Mouse (Mus musculus) left cerebral cortex, adult 18-20 months (tissue): ENCODE data around the gene Ddx56. TPM values are rescaled to one million over a fixed set of nuclear protein-coding genes. Genes with fewer than 3 reads are reported as not detected.
A peak's percentile ranks its signal among the peaks of the same experiment; 100 is the strongest.
"Not testable (repeated sequence)": the region's sequence is repeated elsewhere in the genome, so short reads cannot be mapped to it uniquely, and the experiment has no call there.

Source experiments
- DNase-seq, 2 experiments: peaks; one replicate each; pipeline ENCODE4 v3.0.0; 2021 to 2022; ENCODE audit warnings: low spot score in 2 of 2, mixed read lengths in 1 of 2
- total RNA-seq, 2 experiments: library from RNA; stranded (reverse); gene quantifications; 2 replicates each; pipeline ENCODE4 v1.2.3; 2021

The Ddx56 gene
- total RNA-seq, 2 experiments from 2014 or later = 45.6 to 48.6 TPM

- peak in 1 of 2 experiments; percentile 20 for DNase-seq
Measured at GRCm38 (mm10) chr11:6273607-6274006, 6.0 kb upstream of the Ddx56 start.

- no peak for DNase-seq
Measured at GRCm38 (mm10) chr11:6266621-6267020, 951 bp downstream of the Ddx56 start.

GRCm38 (mm10) chr11:6261434-6262082 lies 6.0 kb downstream of the Ddx56 start:
- peak; percentile 72 to 87 for DNase-seq

DNA sequence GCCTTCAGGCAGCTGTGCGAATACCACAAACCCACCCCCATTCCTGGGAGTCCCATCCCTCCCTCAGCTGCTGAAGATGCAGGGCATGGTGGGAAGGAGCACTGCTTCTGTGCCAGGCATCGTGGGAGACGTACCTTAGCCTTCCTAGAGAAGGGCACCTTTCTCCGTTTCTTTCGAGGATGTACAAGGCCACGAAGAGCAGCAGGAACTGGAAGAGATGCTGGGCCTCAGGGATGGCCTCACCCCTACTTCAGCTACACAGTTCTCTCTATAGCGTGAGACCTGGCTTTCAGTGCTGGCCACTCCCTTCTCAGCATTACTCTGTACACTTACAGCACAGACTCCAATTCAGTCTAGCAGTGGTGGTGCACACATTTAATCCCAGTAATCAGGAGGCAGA lies 8.2 kb downstream of the Ddx56 start:
- DNase-seq = no peak

GRCm38 (mm10) chr11:6256490-6257072 lies 11.0 kb downstream of the Ddx56 start:
- DNase-seq = no peak

DNA sequence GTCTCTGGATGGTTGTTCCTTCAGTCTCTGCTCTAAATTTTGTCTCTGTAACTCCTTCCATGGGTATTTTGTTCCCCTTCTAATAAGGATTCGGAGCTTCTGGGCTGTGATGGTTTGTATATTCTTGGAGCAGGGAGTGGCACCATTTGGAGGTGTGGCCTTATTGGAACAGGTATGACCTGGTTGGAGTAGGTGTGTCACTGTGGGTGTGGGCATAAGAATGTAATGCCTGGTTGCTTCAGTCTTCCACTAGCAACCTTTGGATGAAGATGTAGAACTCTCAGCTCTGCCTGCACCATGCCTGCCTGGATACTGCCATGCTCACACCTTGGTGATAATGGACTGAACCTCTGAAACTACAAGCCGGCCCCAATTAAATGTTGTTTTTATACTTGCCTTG lies 13.0 kb downstream of the Ddx56 start:
- not testable (repeated sequence) for DNase-seq

GRCm38 (mm10) chr11:6252824-6253223 lies 14.7 kb downstream of the Ddx56 start:
- no peak for DNase-seq

DNA sequence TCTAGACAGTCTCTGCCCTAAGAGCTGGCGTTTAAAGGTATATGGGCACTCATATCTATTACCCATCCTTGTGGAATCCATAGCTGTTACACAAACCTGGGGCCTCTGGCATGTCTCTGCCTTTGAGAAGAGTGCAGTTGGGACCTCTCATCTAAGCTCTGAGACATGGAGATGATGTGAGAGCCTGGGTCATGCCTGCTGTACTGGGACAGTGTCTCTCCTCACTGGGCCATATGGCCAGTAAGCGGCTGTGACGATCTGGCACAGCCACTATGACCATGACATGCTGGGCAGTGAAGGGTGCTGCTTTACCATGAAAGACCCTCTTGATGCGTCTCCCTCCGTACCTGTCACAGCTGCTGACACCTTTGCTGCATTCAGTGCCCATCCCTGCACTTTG lies 15.3 kb downstream of the Ddx56 start:
- no peak for DNase-seq

GRCm38 (mm10) chr11:6244707-6245106 lies 22.9 kb downstream of the Ddx56 start:
- no peak for DNase-seq

DNA sequence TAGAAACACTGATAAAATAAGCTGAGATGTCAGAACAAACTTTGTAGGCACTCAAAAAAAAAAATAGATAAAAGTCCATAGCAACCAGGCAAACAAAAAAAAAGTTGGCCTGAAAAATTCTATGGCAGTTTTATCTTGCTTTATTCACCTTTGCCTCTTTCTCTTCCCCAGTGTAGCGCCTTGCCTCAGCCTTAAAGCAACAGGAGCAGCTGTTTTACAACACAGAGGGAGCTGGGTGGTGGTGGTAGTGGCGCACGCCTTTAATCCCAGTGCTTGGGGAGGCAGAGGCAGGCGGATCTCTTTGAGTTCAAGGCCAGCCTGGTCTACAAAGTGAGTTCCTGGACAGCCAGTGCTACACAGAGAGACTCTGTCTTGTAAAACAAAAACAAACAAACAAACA lies 34.5 kb downstream of the Ddx56 start:
- no peak for DNase-seq

GRCm38 (mm10) chr11:6230012-6230411 lies 37.6 kb downstream of the Ddx56 start, which contains the start of gene Npc1l1:
Gene Npc1l1 (minus strand): TSS chr11:6230143.
- DNase-seq = no peak

DNA sequence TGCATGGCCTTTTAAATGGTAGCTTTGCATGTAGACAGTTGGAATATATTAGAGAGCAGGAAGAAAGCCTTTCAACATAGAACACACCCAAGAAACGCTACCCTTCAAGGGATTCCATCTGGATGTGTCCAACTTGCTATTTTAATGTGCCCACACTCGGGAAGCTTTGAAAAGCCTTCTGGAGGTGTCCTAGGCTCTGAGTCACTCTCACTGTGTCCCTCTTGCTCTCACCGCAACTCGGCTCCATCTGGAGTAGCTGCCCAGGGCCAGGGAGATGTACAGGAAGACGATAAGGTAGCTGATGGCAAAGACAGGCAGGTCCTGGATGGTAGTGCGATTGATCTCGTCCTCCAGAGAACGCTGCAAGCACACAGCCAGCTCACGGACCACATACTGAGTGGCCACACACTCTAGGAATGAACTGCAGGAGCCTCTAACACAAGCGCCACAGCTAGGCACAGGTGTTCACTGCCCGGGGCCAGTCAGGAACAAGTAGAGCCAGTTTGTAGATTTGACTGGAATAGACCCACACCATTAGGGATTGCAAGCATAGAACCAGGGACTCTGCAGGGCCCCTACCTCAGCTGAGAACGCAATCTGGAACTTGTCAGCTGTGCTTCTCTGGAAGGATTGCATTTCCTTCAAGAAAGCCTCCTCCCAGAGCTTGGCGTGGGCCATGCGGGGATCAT lies 42.9 kb downstream of the Ddx56 start:
- peak; percentile 49 to 65 for DNase-seq

GRCm38 (mm10) chr11:6222187-6222586 lies 45.4 kb downstream of the Ddx56 start:
- DNase-seq = no peak

- DNase-seq = no peak
Measured at GRCm38 (mm10) chr11:6219967-6220366, 47.6 kb downstream of the Ddx56 start.

DNA sequence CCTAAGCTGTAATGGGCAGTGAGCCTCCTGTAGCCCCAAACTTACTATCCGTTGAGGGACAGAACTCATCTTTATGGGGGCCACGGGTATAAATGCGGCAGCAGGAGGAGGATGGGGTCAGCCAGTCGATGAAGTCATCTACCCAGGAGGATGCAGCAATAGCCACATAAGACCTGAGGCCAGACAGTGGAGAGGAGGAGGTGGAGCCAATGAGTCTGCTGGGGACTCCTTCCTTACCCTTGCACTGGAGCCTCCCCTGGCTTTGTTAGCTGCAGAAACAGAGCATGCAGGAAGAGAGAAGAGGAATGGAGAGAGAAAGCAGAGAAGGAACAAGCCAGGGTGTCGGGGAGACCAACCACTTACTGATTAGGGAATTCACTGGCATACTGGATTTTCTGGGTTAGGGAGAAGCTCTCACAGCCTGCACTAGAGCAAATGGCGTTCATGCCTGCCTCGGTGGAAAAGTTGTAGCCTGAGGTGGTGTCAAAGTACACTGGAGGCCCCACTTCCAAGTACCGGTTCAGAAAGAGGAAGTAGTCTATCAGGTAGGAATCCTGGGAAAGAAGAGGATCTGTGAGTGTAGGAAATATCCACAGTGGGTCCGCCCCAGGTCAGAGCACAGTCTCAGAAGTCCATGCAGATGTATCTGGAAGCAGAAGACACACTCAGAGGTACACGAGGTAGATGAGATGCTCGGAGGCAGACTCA lies 49.2 kb downstream of the Ddx56 start:
- no peak for DNase-seq

GRCm38 (mm10) chr11:6216834-6217233 lies 50.7 kb downstream of the Ddx56 start:
- DNase-seq = no peak

Other genes starting within 250 kb of the Ddx56 start
- 100 to 1,000 TPM; 618 to 648 TPM for gene Camk2b, start 201.4 kb downstream of the Ddx56 start, total RNA-seq
- gene A730071L15Rik, start 67.7 kb downstream of the Ddx56 start, total RNA-seq = under 1 TPM; 0.28 to 0.30 TPM
- 100 to 1,000 TPM; 119 to 128 TPM for gene Nudcd3, start 67.4 kb downstream of the Ddx56 start, total RNA-seq
- under 1 TPM; 0.63 to 0.68 TPM for gene Npc1l1, start 37.6 kb downstream of the Ddx56 start, total RNA-seq
- gene Tmed4, start 7.1 kb upstream of the Ddx56 start, total RNA-seq = 10 to 100 TPM; 94.1 to 99.1 TPM
- gene Ogdh, start 23.9 kb upstream of the Ddx56 start, total RNA-seq = 100 to 1,000 TPM; 228 to 260 TPM
- 100 to 1,000 TPM; 217 to 224 TPM for gene Zmiz2, start 121.3 kb upstream of the Ddx56 start, total RNA-seq
- 1,000 to 10,000 TPM; 1,850 TPM for gene Ppia, start 147.7 kb upstream of the Ddx56 start, total RNA-seq
- gene H2afv, start 176.7 kb upstream of the Ddx56 start, total RNA-seq = 10 to 100 TPM; 41.4 to 42.5 TPM
- gene Purb, start 208.1 kb upstream of the Ddx56 start, total RNA-seq = 100 to 1,000 TPM; 248 to 265 TPM